Mouse (Mus musculus): ENCODE results near the gene Hadhb. TPM values are rescaled to one million over a fixed set of nuclear protein-coding genes. Genes with fewer than 3 reads are reported as not detected.
A peak's percentile ranks its signal among the peaks of the same experiment; 100 is the strongest.

The Hadhb gene
- total RNA-seq, 2 experiments from 2014 or later, result 69.7 to 82.6 TPM

DNA sequence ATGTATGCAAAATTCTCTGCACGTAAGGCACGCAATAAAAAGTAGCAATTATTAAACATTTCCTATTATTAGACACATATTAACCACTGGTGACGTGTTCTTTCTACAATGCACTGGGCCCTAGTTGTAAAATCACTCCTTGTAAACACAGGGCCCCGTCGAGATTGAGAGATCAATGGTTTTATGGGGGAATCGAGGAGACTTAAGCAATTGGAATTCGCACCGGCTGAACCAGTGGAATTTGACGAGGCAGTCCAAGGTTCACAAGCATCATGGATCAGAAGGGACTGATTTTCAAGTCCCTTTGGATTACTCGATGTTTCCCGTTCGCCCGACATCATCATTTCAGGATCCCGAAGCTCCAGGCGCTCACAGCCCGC is 76.8 kb downstream of the Hadhb start:
- ATAC-seq (replicated peaks; ENCODE audit: poor library complexity), result no peak

- ATAC-seq (replicated peaks; ENCODE audit: poor library complexity), result peak; percentile 96
Observed at GRCm38 (mm10) chr5:30232271-30232971, 77.4 kb downstream of the Hadhb start, which contains the start of gene Selenoi. TSS of gene Selenoi (plus strand) at chr5:30232581.

- ATAC-seq (replicated peaks; ENCODE audit: poor library complexity), result no peak
Observed at GRCm38 (mm10) chr5:30233042-30233441, 78.0 kb downstream of the Hadhb start.

DNA sequence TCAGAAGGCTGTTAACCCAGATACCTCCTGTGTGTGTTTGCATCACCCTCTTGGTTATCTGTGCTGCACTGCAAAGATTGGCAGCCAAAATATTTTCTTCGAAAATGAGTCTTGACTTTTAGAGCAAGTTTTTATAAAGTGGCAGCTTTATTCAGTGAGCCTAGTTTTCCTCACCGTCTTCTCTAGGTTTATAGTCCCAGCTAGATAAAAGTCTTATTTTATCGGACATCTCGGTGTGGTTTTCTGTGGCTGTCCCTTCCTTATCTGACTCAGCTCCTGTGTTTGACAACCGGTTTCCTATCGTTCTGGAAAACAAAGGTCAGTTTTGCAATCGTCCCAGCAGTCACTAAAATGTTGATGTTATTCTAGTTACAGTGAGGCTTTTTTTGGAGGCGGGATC is 78.9 kb downstream of the Hadhb start:
- no peak for ATAC-seq (replicated peaks; ENCODE audit: poor library complexity)

Other genes with a start within 250 kb of the Hadhb start
- gene Il6, start 142.1 kb upstream of the Hadhb start, total RNA-seq (2015), result 0.86 and 1.4 TPM in 2 replicates
- 0.07 and 2.7 TPM in 2 replicates for gene Il6, start 142.1 kb upstream of the Hadhb start, total RNA-seq (2017)
- gene Tyms, start 81.6 kb upstream of the Hadhb start, total RNA-seq (2015), result 196 and 209 TPM in 2 replicates
- 150 and 174 TPM in 2 replicates for gene Tyms, start 81.6 kb upstream of the Hadhb start, total RNA-seq (2017)
- 0.07 TPM in 1 of 2 replicates, not detected in the other for gene Garem2, start 50.1 kb upstream of the Hadhb start, total RNA-seq (2015)
- not detected in 2 replicates for gene Garem2, start 50.1 kb upstream of the Hadhb start, total RNA-seq (2017)
- not detected in 2 replicates for gene 3110082J24Rik, start 49.2 kb upstream of the Hadhb start, total RNA-seq (2015)
- gene 3110082J24Rik, start 49.2 kb upstream of the Hadhb start, total RNA-seq (2017), result not detected in 2 replicates
- 49.5 and 54.4 TPM in 2 replicates for gene Hadha, start 86 bp upstream of the Hadhb start, total RNA-seq (2015)
- 133 and 148 TPM in 2 replicates for gene Hadha, start 86 bp upstream of the Hadhb start, total RNA-seq (2017)
- 0.27 TPM in 1 of 2 replicates, not detected in the other for gene Adgrf3, start 50.5 kb downstream of the Hadhb start, total RNA-seq (2015)
- gene Adgrf3, start 50.5 kb downstream of the Hadhb start, total RNA-seq (2017), result not detected in 2 replicates
- 36.0 and 38.8 TPM in 2 replicates for gene Selenoi, start 77.3 kb downstream of the Hadhb start, total RNA-seq (2015)
- gene Selenoi, start 77.3 kb downstream of the Hadhb start, total RNA-seq (2017), result 47.5 and 67.4 TPM in 2 replicates
- 0.32 TPM in 1 of 2 replicates, not detected in the other for gene Drc1, start 126.1 kb downstream of the Hadhb start, total RNA-seq (2015)
- gene Drc1, start 126.1 kb downstream of the Hadhb start, total RNA-seq (2017), result not detected in 2 replicates